Mouse (Mus musculus) Patski (cell line): Measurements from ENCODE around the gene Rprm. TPM values are rescaled to one million over a fixed set of nuclear protein-coding genes. Genes with fewer than 3 reads are reported as not detected.

Experiments
- ATAC-seq: fragments of 100-300 bp; one replicate; pipeline ENCODE4 v1.8.0; 2021
- CTCF ChIA-PET: fragments of 350-600 bp; sonication (Branson Sonifier 250); formaldehyde crosslinking; loops from one replicate; lab custom pipeline; 2022; ENCODE audit warnings: inconsistent platforms; lab: Charles Lee
- POLR2A ChIA-PET: fragments of 350-600 bp; sonication (Branson Sonifier 250); formaldehyde crosslinking; loops from one replicate; lab custom pipeline; 2022; ENCODE audit warnings: antibody characterized with exemption, inconsistent platforms; lab: Charles Lee
- DNase-seq: peaks from one replicate; pipeline ENCODE4 v3.0.0-alpha.2; 2011; ENCODE audit warnings: low read depth, low spot score
- H3K27me3 ChIP-seq: fragments of 371-371 bp; one replicate; pipeline ENCODE4 v1.5.1; 2021
- CTCF ChIP-seq: fragments of 100-300 bp; IDR thresholded peaks from one replicate; pipeline ENCODE4 v1.5.1; 2021
- in situ Hi-C: fragments of 300-500 bp; cut with MboI; formaldehyde crosslinking; loops from 3 replicates; pipeline ENCODE4 v1.11.1; 2018; ENCODE audit warnings: low pct_unique_long_range_greater_than_20kb, mixed read lengths
- polyA plus RNA-seq: library from polyadenylated mRNA; unstranded; gene quantifications from one replicate; pipeline ENCODE4 v1.2.3, GENCODE M21; 2021

Gene Rprm
- polyA plus RNA-seq, 1 experiment from 2014 or later = not detected

- CTCF ChIA-PET = no interaction called here
- H3K27me3 ChIP-seq = no peaks in the 10 kb centered on the region
- in situ Hi-C loops = no loop called here
- TF ChIP-seq CTCF = no peak
- ATAC-seq (no peak), DNase-seq (no peak)
- POLR2A ChIA-PET = no interaction called here
These were observed 6.4 kb downstream of the Rprm start for GRCm38 (mm10) chr2:54078961-54079360.

DNA sequence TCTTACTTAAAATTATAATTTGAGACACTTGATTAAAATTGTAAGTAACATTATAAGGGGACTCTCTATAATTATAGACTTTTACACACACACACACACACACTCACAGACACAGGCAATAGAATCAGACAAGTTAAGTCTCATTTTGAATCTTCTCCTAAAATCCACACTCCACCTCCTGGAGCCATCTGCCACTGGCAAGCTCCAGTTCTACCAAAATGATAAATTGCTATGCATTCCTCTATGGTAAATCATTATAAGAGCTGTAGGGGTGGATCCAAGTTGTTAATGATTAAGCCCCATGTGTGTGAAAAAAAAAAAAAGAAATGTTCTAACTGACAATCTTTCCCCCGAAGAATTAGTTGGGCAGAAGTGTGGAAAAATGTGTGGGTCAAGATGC is 13.8 kb downstream of the Rprm start:
- no peak for ATAC-seq
- in situ Hi-C loops = no loop called here

GRCm38 (mm10) chr2:54062421-54062820 is 22.9 kb downstream of the Rprm start:
- no peak for ATAC-seq
- in situ Hi-C loops = no loop called here
- ChIA-PET CTCF (no interaction called here), POLR2A (no interaction called here)
- no peaks in the 10 kb centered on the region for H3K27me3 ChIP-seq
- TF ChIP-seq CTCF = no peak
- no peak for DNase-seq

More for the DNA sequence above, 13.8 kb downstream of the Rprm start:
- ChIA-PET CTCF (no interaction called here), POLR2A (no interaction called here)
- DNase-seq = no peak
- no peak for TF ChIP-seq CTCF
- H3K27me3 ChIP-seq = no peaks in the 10 kb centered on the region

- TF ChIP-seq CTCF = no peak
- CTCF ChIA-PET = no interaction called here
- POLR2A ChIA-PET = no interaction called here
- DNase-seq (no peak), ATAC-seq (no peak)
- no peaks in the 10 kb centered on the region for H3K27me3 ChIP-seq
- in situ Hi-C loops = no loop called here
These were observed 24.3 kb downstream of the Rprm start for GRCm38 (mm10) chr2:54061039-54061438.
